Mouse (Mus musculus) hindbrain, embryonic 14.5 days (tissue): ENCODE measurements around the gene Pnkd. TPM values are rescaled to one million over a fixed set of nuclear protein-coding genes. Genes with fewer than 3 reads are reported as not detected.
"Not testable (repeated sequence)": the region's sequence is repeated elsewhere in the genome, so short reads cannot be mapped to it uniquely, and the experiment has no call there.

Experiments
- ATAC-seq: fragments of 200-750 bp; cut with Nextera tagmentation; 2 replicates; pipeline ENCODE4 v1.8.0; 2017; ENCODE audit warnings: moderate number of reproducible peaks, mild to moderate bottlenecking, moderate TSS enrichment, moderate library complexity; ENCODE audit not compliant: low FRiP score
- DNase-seq: peaks from one replicate; pipeline ENCODE4 v3.0.0-alpha.2; 2015; ENCODE audit warnings: low spot score
- H3K27ac ChIP-seq: fragments of 300-500 bp; sonication (generic); 2 replicates; pipeline ENCODE4 v1.5.1; 2014; ENCODE audit warnings: mild to moderate bottlenecking, moderate library complexity
- H3K27me3 ChIP-seq: fragments of 300-500 bp; sonication (generic); 2 replicates; pipeline ENCODE4 v1.6.1; 2014; ENCODE audit warnings: mild to moderate bottlenecking, low read length, mixed read lengths; ENCODE audit not compliant: control insufficient read depth, insufficient read depth
- H3K36me3 ChIP-seq: fragments of 300-500 bp; sonication (generic); replicated peaks from 2 replicates; pipeline ENCODE4 v1.6.1; 2014; ENCODE audit not compliant: control insufficient read depth, insufficient read depth
- H3K4me1 ChIP-seq: fragments of 300-500 bp; sonication (generic); replicated peaks from 2 replicates; pipeline ENCODE4 v1.6.1; 2014; ENCODE audit warnings: antibody characterized with exemption, low read length, mixed read lengths; ENCODE audit not compliant: control insufficient read depth, insufficient read depth
- H3K4me2 ChIP-seq: fragments of 300-500 bp; sonication (generic); replicated peaks from 2 replicates; pipeline ENCODE4 v1.6.1; 2014; ENCODE audit warnings: mild to moderate bottlenecking, moderate library complexity
- H3K4me3 ChIP-seq: fragments of 300-500 bp; sonication (generic); replicated peaks from 2 replicates; pipeline ENCODE4 v1.5.1; 2014; ENCODE audit warnings: mild to moderate bottlenecking, low read length
- H3K9ac ChIP-seq: fragments of 300-500 bp; sonication (generic); 2 replicates; pipeline ENCODE4 v1.6.1; 2014
- H3K9me3 ChIP-seq: fragments of 300-500 bp; sonication (generic); 2 replicates; pipeline ENCODE4 v1.6.1; 2016; ENCODE audit warnings: low read length; ENCODE audit not compliant: control insufficient read depth
- WGBS: fragments of 180-500 bp; shearing (Covaris S2); extraction: QIAGEN DNeasy Blood & Tissue Kit; methylation state at CpG from one replicate; pipeline ENCODE4 v1.1.7; 2014; 5-methylcytosine and 5-hydroxymethylcytosine counted together
- microRNA counts: library from miRNA; unstranded; fragments of <30 nt; microRNA quantifications from one replicate; lab custom pipeline; 2016
- microRNA-seq: library from miRNA; unstranded; fragments of <30 nt; microRNA quantifications from one replicate; pipeline ENCODE4, GENCODE M21; 2016
- polyA plus RNA-seq: library from polyadenylated mRNA; unstranded; fragments of >200 nt; fragmentation: Nextera tagmentation; extraction: Ambion mirVana; gene quantifications from 2 replicates; pipeline ENCODE4 v1.2.1, GENCODE M21; 2014

Gene Pnkd
- polyA plus RNA-seq, 1 experiment from 2014 or later = 146 TPM

- not testable (repeated sequence) for DNase-seq, ATAC-seq, H3K27me3 ChIP-seq, H3K9me3 ChIP-seq
- Histone ChIP-seq H3K4me3 (peak overlapping the region; percentile 42), H3K27ac (0 out of 2 replicates have a peak overlapping the region, but pooled peaks have one; percentile 12), H3K9ac (peak overlapping the region; percentile 60), H3K4me2 (peak overlapping the region; percentile 86), H3K36me3 (peaks cover 12% of the 10 kb centered on the region; the same call in 1 of the 2 replicates), H3K4me1 (peaks cover 13% of the 10 kb centered on the region)
- WGBS = 11% methylated on average over 12 of the region's 12 CpGs
Measured at GRCm38 (mm10) chr1:74396456-74397222, 111.9 kb downstream of the Pnkd start.

- no peaks in the 10 kb centered on the region for H3K27me3 ChIP-seq
- no peaks in the 10 kb centered on the region for H3K9me3 ChIP-seq
- peaks cover 12% of the 10 kb centered on the region; the same call in 1 of the 2 replicates for H3K36me3 ChIP-seq
- peak overlapping the region; percentile 86 for H3K4me2 ChIP-seq
- ATAC-seq (peak; percentile 90), DNase-seq (peak; percentile 81)
- peaks cover 8% of the 10 kb centered on the region for H3K4me1 ChIP-seq
- under 1% methylated on average over 39 of the region's 41 CpGs for WGBS
- H3K4me3 ChIP-seq = peak overlapping the region; percentile 42
- H3K27ac ChIP-seq = peak overlapping the region; percentile 47; the same call in 1 of the 2 replicates
- H3K9ac ChIP-seq = peak overlapping the region; percentile 60
Measured at GRCm38 (mm10) chr1:74397268-74397918, 112.7 kb downstream of the Pnkd start.

- Histone ChIP-seq H3K4me2 (peak overlapping the region; percentile 86), H3K4me3 (peak overlapping the region; percentile 42), H3K27me3 (no peaks in the 10 kb centered on the region), H3K9ac (peak overlapping the region; percentile 60), H3K4me1 (peaks cover 2% of the 10 kb centered on the region; the same call in 1 of the 2 replicates), H3K36me3 (peaks cover 12% of the 10 kb centered on the region; the same call in 1 of the 2 replicates), H3K27ac (no peak overlapping the region), H3K9me3 (no peaks in the 10 kb centered on the region)
- 5% methylated on average over 11 of the region's 11 CpGs for WGBS
- ATAC-seq = 0 out of 2 replicates have a peak, but pooled peaks have one; percentile 3
- peak; percentile 34 for DNase-seq
Measured at GRCm38 (mm10) chr1:74397919-74398451, 113.3 kb downstream of the Pnkd start.

GRCm38 (mm10) chr1:74400531-74400930 lies 115.8 kb downstream of the Pnkd start:
- H3K4me3 ChIP-seq = no peak overlapping the region
- DNase-seq = no peak
- H3K9me3 ChIP-seq = no peaks in the 10 kb centered on the region
- no peaks in the 10 kb centered on the region for H3K36me3 ChIP-seq
- WGBS = 84% methylated on average over 3 of the region's 3 CpGs
- no peak overlapping the region for H3K4me2 ChIP-seq
- no peak overlapping the region for H3K9ac ChIP-seq
- no peaks in the 10 kb centered on the region for H3K4me1 ChIP-seq
- no peaks in the 10 kb centered on the region for H3K27me3 ChIP-seq
- ATAC-seq = no peak
- H3K27ac ChIP-seq = no peak overlapping the region

- ATAC-seq (no peak), DNase-seq (no peak)
- Histone ChIP-seq H3K9ac (no peak overlapping the region), H3K4me3 (no peak overlapping the region), H3K36me3 (no peaks in the 10 kb centered on the region), H3K9me3 (no peaks in the 10 kb centered on the region), H3K27ac (no peak overlapping the region), H3K4me2 (no peak overlapping the region), H3K4me1 (no peaks in the 10 kb centered on the region), H3K27me3 (no peaks in the 10 kb centered on the region)
- 61% methylated on average over 16 of the region's 16 CpGs for WGBS
Measured at GRCm38 (mm10) chr1:74401015-74401702, 116.4 kb downstream of the Pnkd start.

MicroRNAs encoded within 50 kb of the gene (microRNA counts, 519-probe panel; counts per million panel counts)
- microRNA mmu-miR-26b (lab: Ali Mortazavi, UCI) = 4,404 counts per million, percentile 39 among the panel's probes with 10 or more counts

Small RNA genes within 50 kb of the gene (microRNA-seq; reads per million reads assigned to microRNA genes)
- gene Mir26b = 11,570 reads per million, percentile 97 among the genes with 10 or more reads in this experiment

Other genes starting within 250 kb of the Pnkd start
- gene Tns1, start 160.5 kb upstream of the Pnkd start, polyA plus RNA-seq = 15.1 and 15.5 TPM in 2 replicates
- gene Rufy4, start 159.4 kb upstream of the Pnkd start, polyA plus RNA-seq = 0.26 and 0.43 TPM in 2 replicates
- 0.11 TPM in 1 of 2 replicates, not detected in the other for gene Cxcr2, start 130.9 kb upstream of the Pnkd start, polyA plus RNA-seq
- not detected in 2 replicates for gene Cxcr1, start 90.3 kb upstream of the Pnkd start, polyA plus RNA-seq
- gene Arpc2, start 48.8 kb upstream of the Pnkd start, polyA plus RNA-seq = 324 and 329 TPM in 2 replicates
- 0.19 TPM in 1 of 2 replicates, not detected in the other for gene Gpbar1, start 6.4 kb upstream of the Pnkd start, polyA plus RNA-seq
- 188 and 201 TPM in 2 replicates for gene Aamp, start 192 bp upstream of the Pnkd start, polyA plus RNA-seq
- gene Tmbim1, start 20.7 kb downstream of the Pnkd start, polyA plus RNA-seq = 8.0 TPM in 2 replicates
- 1.2 and 1.7 TPM in 2 replicates for gene Catip, start 77.2 kb downstream of the Pnkd start, polyA plus RNA-seq
- gene Slc11a1, start 90.3 kb downstream of the Pnkd start, polyA plus RNA-seq = 2.7 and 2.9 TPM in 2 replicates
- gene Ctdsp1, start 106.6 kb downstream of the Pnkd start, polyA plus RNA-seq = 20.3 and 20.8 TPM in 2 replicates
- 0.16 and 0.34 TPM in 2 replicates for gene Vil1, start 124.4 kb downstream of the Pnkd start, polyA plus RNA-seq
- gene Cnot9, start 221.1 kb downstream of the Pnkd start, polyA plus RNA-seq = 48.3 and 51.4 TPM in 2 replicates